Mouse (Mus musculus): ENCODE data around the gene Tmem63b. TPM values are rescaled to one million over a fixed set of nuclear protein-coding genes. Genes with fewer than 3 reads are reported as not detected.

Gene Tmem63b
- polyA plus RNA-seq (2014; fragmentation: Nextera tagmentation; extraction: Ambion mirVana), result 114 and 116 TPM in 2 replicates

- Histone ChIP-seq H3K9ac (peak within 1 kb of the TSS; percentile 92), H3K9me3 (ENCODE audit: control insufficient read depth, low read length) (no peaks in the 10 kb centered on the region), H3K4me1 (replicated peaks; ENCODE audit: control insufficient read depth, insufficient read depth, low read length) (peaks cover 24% of the 10 kb centered on the region), H3K4me2 (replicated peaks) (peak within 1 kb of the TSS; percentile 75), H3K36me3 (replicated peaks; ENCODE audit: control insufficient read depth, insufficient read depth) (no peaks in the 10 kb centered on the region), H3K27ac (peak within 1 kb of the TSS; percentile 93), H3K27me3 (ENCODE audit: control insufficient read depth, insufficient read depth, low read length) (no peaks in the 10 kb centered on the region), H3K4me3 (replicated peaks; ENCODE audit: low read length) (peak within 1 kb of the TSS; percentile 84)
- WGBS, result 12% methylated on average over 12 of the region's 12 CpGs
- DNase-seq (ENCODE audit: low spot score) (no peak), ATAC-seq (ENCODE audit: low FRiP score) (no peak)
Observed at GRCm38 (mm10) chr17:45686716-45687115, at the start of gene Tmem63b. Gene Tmem63b, minus strand, starts transcription at chr17:45686905.

GRCm38 (mm10) chr17:45735382-45736310, 48.9 kb upstream of the Tmem63b start:
- peaks cover 32% of the 10 kb centered on the region for H3K4me1 ChIP-seq (replicated peaks; ENCODE audit: control insufficient read depth, insufficient read depth, low read length)
- peak; percentile 91 for DNase-seq (ENCODE audit: low spot score)
- peak overlapping the region; percentile 83 for H3K9ac ChIP-seq
- WGBS, result 7% methylated on average over 10 of the region's 10 CpGs
- H3K4me2 ChIP-seq (replicated peaks), result peak overlapping the region; percentile 75
- H3K27me3 ChIP-seq (ENCODE audit: control insufficient read depth, insufficient read depth, low read length), result 0 out of 2 replicates have a peak, but pooled peaks cover 4% of the 10 kb centered on the region
- peak overlapping the region; percentile 45 for H3K4me3 ChIP-seq (replicated peaks; ENCODE audit: low read length)
- no peaks in the 10 kb centered on the region for H3K9me3 ChIP-seq (ENCODE audit: control insufficient read depth, low read length)
- peak overlapping the region; percentile 95 for H3K27ac ChIP-seq
- H3K36me3 ChIP-seq (replicated peaks; ENCODE audit: control insufficient read depth, insufficient read depth), result no peaks in the 10 kb centered on the region
- peak; percentile 44 for ATAC-seq (ENCODE audit: low FRiP score)

GRCm38 (mm10) chr17:45734881-45735280, 48.2 kb upstream of the Tmem63b start:
- no peak overlapping the region for H3K4me3 ChIP-seq (replicated peaks; ENCODE audit: low read length)
- no peaks in the 10 kb centered on the region for H3K9me3 ChIP-seq (ENCODE audit: control insufficient read depth, low read length)
- no peak overlapping the region for H3K27ac ChIP-seq
- H3K4me1 ChIP-seq (replicated peaks; ENCODE audit: control insufficient read depth, insufficient read depth, low read length), result peaks cover 32% of the 10 kb centered on the region
- H3K36me3 ChIP-seq (replicated peaks; ENCODE audit: control insufficient read depth, insufficient read depth), result no peaks in the 10 kb centered on the region
- 0 out of 2 replicates have a peak, but pooled peaks cover 4% of the 10 kb centered on the region for H3K27me3 ChIP-seq (ENCODE audit: control insufficient read depth, insufficient read depth, low read length)
- H3K4me2 ChIP-seq (replicated peaks), result no peak overlapping the region
- DNase-seq (ENCODE audit: low spot score), result no peak
- no peak for ATAC-seq (ENCODE audit: low FRiP score)
- WGBS, result 62% methylated on average over 4 of the region's 4 CpGs
- H3K9ac ChIP-seq, result no peak overlapping the region

- ATAC-seq (ENCODE audit: low FRiP score) (no peak), DNase-seq (ENCODE audit: low spot score) (no peak)
- Histone ChIP-seq H3K4me1 (replicated peaks; ENCODE audit: control insufficient read depth, insufficient read depth, low read length) (peaks cover 32% of the 10 kb centered on the region), H3K27ac (peak overlapping the region; percentile 62), H3K4me3 (replicated peaks; ENCODE audit: low read length) (peak overlapping the region; percentile 28), H3K27me3 (ENCODE audit: control insufficient read depth, insufficient read depth, low read length) (0 out of 2 replicates have a peak, but pooled peaks cover 4% of the 10 kb centered on the region), H3K9me3 (ENCODE audit: control insufficient read depth, low read length) (no peaks in the 10 kb centered on the region), H3K4me2 (replicated peaks) (peak overlapping the region; percentile 78), H3K9ac (peak overlapping the region; percentile 62), H3K36me3 (replicated peaks; ENCODE audit: control insufficient read depth, insufficient read depth) (no peaks in the 10 kb centered on the region)
- 1% methylated on average over 3 of the region's 3 CpGs for WGBS
Observed at GRCm38 (mm10) chr17:45734333-45734732, 47.6 kb upstream of the Tmem63b start.

GRCm38 (mm10) chr17:45733735-45734301, 47.1 kb upstream of the Tmem63b start, which contains the start of gene 1600014C23Rik:
Gene 1600014C23Rik, minus strand, starts transcription at chr17:45733844.
- peak; percentile 56 for ATAC-seq (ENCODE audit: low FRiP score)

GRCm38 (mm10) chr17:45733038-45733734, 46.5 kb upstream of the Tmem63b start:
- Histone ChIP-seq H3K9me3 (ENCODE audit: control insufficient read depth, low read length) (no peaks in the 10 kb centered on the region), H3K27ac (no peak overlapping the region), H3K4me1 (replicated peaks; ENCODE audit: control insufficient read depth, insufficient read depth, low read length) (peaks cover 32% of the 10 kb centered on the region), H3K4me3 (replicated peaks; ENCODE audit: low read length) (peak overlapping the region; percentile 28), H3K9ac (peak overlapping the region; percentile 62; the same call in 1 of the 2 replicates), H3K4me2 (replicated peaks) (peak overlapping the region; percentile 78), H3K27me3 (ENCODE audit: control insufficient read depth, insufficient read depth, low read length) (0 out of 2 replicates have a peak, but pooled peaks cover 4% of the 10 kb centered on the region), H3K36me3 (replicated peaks; ENCODE audit: control insufficient read depth, insufficient read depth) (no peaks in the 10 kb centered on the region)
- peak; percentile 1 for ATAC-seq (ENCODE audit: low FRiP score)
- no peak for DNase-seq (ENCODE audit: low spot score)
- WGBS, result 43% methylated on average over 19 of the region's 19 CpGs

More at GRCm38 (mm10) chr17:45733735-45734301, 47.1 kb upstream of the Tmem63b start, which contains the start of gene 1600014C23Rik:
- Histone ChIP-seq H3K27me3 (ENCODE audit: control insufficient read depth, insufficient read depth, low read length) (0 out of 2 replicates have a peak, but pooled peaks cover 4% of the 10 kb centered on the region), H3K9ac (peak within 1 kb of the TSS; percentile 62), H3K27ac (peak within 1 kb of the TSS; percentile 62), H3K36me3 (replicated peaks; ENCODE audit: control insufficient read depth, insufficient read depth) (no peaks in the 10 kb centered on the region), H3K4me1 (replicated peaks; ENCODE audit: control insufficient read depth, insufficient read depth, low read length) (peaks cover 32% of the 10 kb centered on the region), H3K9me3 (ENCODE audit: control insufficient read depth, low read length) (no peaks in the 10 kb centered on the region), H3K4me3 (replicated peaks; ENCODE audit: low read length) (peak within 1 kb of the TSS; percentile 28), H3K4me2 (replicated peaks) (peak within 1 kb of the TSS; percentile 78)
- DNase-seq (ENCODE audit: low spot score), result peak; percentile 64
- under 1% methylated on average over 41 of the region's 41 CpGs for WGBS

- H3K4me1 ChIP-seq (replicated peaks; ENCODE audit: control insufficient read depth, insufficient read depth, low read length), result peaks cover 24% of the 10 kb centered on the region
- H3K4me3 ChIP-seq (replicated peaks; ENCODE audit: low read length), result no peak overlapping the region
- 26% methylated on average over 9 of the region's 9 CpGs for WGBS
- H3K27me3 ChIP-seq (ENCODE audit: control insufficient read depth, insufficient read depth, low read length), result 0 out of 2 replicates have a peak, but pooled peaks cover 4% of the 10 kb centered on the region
- peak; percentile 96 for DNase-seq (ENCODE audit: low spot score)
- H3K9ac ChIP-seq, result no peak overlapping the region
- H3K9me3 ChIP-seq (ENCODE audit: control insufficient read depth, low read length), result no peaks in the 10 kb centered on the region
- H3K27ac ChIP-seq, result no peak overlapping the region
- ATAC-seq (ENCODE audit: low FRiP score), result 0 out of 2 replicates have a peak, but pooled peaks have one; percentile 18
- H3K4me2 ChIP-seq (replicated peaks), result no peak overlapping the region
- no peaks in the 10 kb centered on the region for H3K36me3 ChIP-seq (replicated peaks; ENCODE audit: control insufficient read depth, insufficient read depth)
Observed at GRCm38 (mm10) chr17:45731172-45731864, 44.6 kb upstream of the Tmem63b start.

GRCm38 (mm10) chr17:45730696-45731095, 44.0 kb upstream of the Tmem63b start:
- Histone ChIP-seq H3K4me3 (replicated peaks; ENCODE audit: low read length) (no peak overlapping the region), H3K4me2 (replicated peaks) (no peak overlapping the region), H3K36me3 (replicated peaks; ENCODE audit: control insufficient read depth, insufficient read depth) (no peaks in the 10 kb centered on the region), H3K9me3 (ENCODE audit: control insufficient read depth, low read length) (no peaks in the 10 kb centered on the region), H3K27ac (no peak overlapping the region), H3K9ac (no peak overlapping the region), H3K27me3 (ENCODE audit: control insufficient read depth, insufficient read depth, low read length) (0 out of 2 replicates have a peak, but pooled peaks cover 4% of the 10 kb centered on the region), H3K4me1 (replicated peaks; ENCODE audit: control insufficient read depth, insufficient read depth, low read length) (peaks cover 18% of the 10 kb centered on the region)
- 91% methylated on average over 4 of the region's 4 CpGs for whole genome bisulfite sequencing
- ATAC-seq (ENCODE audit: low FRiP score) (no peak), DNase-seq (ENCODE audit: low spot score) (no peak)

Data from hindbrain, embryonic 14.5 days (tissue).